Mouse (Mus musculus) kidney, postnatal 10 days (tissue): ENCODE results near the gene Ugcg.

Experiments used
- DNase-seq: peaks from one replicate; pipeline ENCODE4 v3.0.0; 2021; ENCODE audit warnings: mixed read lengths

The Ugcg gene

DNA sequence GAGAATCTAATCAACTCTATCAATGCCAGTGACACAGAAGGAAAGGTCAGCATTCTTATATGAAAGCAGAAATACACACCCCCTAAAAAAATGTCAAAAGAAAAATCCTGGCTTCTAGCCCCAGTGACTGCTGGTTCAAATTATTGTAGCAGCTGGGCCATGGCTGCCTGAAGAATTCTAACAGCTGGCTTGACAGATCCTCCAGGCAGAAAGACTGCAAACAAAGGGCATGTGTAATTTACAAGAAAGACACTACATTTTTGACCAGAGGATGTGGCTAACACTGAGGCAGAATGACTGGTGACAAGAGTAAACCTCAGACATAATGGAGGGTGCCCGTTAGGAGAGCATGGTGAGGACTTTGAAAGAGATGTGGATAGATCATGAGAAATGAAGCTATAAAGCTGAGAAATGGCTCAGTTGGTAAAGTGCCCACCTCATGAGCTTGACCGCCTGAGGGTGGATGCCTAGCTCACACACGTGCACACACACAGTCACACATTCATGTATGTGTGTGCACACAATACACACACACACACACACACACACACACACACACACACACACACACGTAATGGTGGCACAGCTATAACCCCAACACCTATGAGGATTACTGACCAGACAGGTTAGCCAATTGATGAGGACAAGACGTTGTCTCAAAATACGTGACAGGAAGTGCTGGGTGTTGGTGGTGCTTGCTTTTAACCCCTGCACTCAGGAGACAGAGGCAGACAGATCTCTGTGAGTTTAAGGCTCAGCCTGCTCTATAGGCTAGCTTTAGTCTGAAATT, 42.4 kb downstream of the Ugcg start:
- peak; percentile 42 for DNase-seq

DNA sequence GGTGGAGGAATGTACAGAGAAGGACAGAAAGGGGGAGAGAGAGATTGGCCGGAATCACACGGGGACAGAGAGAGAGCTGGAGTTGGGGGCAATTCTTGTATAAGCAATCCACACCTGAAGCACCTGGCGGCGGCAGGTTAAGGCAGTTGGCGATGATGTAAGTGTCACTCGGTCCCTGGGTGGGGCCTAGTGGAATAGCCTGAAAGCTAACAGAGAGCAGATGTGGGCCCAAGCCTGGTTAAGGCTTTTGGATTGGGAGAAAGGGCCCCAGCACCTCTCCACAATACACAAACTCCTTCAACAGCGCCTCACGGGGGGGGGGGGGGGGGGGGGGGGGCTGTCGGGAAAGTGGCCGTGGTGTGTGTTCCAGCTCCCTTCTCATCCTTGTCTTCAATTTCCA, 45.0 kb downstream of the Ugcg start:
- no peak for DNase-seq

- DNase-seq: no peak
Measured at GRCm38 (mm10) chr4:59234451-59235216, 45.6 kb downstream of the Ugcg start.

DNA sequence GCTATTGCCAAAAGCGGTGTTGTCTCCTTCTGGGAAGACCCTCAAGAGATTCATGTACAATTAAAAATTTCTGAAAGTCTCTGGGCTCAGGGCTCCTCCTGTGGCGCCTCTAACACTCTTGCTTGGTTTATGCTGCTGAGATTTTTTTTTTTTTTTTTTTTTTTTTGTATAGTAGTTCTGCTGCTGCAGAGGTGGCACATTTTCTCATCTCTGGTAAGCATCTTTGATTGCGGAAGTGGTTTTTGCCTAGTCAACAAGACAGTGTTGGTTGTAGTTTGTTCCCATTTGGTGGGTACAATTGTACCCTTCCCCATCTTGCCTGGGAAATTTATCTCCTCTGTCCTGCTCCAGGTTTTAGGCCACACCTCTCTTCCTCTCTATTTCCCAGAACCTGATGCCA, 47.3 kb downstream of the Ugcg start:
- no peak for DNase-seq

DNA sequence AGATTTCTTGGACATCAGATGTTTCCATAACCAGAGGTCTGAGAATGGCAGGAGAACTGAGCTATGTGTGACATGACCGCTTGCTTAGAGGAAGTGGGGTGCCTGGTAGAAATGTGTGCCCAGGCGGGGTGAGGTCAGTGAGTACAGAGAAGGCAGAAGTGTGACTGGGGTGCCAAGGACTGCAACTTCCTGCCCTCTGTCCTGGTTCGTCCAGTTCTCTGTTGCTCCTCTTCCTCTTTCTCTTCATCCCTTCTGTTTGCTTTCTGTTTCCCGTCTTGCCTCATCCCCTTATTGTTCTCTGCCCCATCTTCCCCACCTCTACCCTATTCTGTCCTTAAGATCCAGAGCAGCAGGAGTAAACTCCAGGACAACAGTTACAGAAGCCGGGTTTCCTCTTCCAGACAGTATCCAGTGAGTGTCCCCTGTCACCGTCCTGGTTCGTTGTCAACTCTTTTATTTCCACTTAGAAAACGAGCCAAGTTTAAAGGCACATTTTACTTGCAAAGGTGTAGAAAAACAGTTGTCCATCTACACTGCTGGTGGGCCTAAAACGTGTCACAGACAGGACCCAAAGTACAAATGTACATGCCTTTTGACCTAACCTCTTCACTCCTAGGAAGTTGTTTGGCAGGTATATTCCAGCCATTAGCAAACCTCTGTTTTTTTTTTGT, 49.7 kb downstream of the Ugcg start:
- DNase-seq: no peak

DNA sequence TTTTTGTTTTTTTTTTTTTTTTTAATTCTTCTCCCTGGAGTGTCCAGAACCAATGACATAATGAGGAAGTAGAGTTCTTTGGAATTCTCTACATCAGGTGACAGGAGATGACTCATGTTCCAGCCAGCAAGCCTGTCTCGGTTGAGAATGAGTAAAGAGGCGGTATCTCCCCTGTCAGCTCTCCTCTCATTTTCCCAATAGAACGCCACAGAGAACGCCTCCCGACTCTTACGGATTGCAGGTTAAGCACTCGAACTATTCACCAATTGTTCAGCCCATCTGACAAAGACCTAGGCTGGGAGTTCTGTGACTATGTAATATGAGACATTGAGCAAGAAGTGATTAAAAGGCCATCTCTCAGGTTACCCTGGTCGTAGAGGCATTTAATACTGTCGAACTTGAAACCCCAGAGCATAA, 50.3 kb downstream of the Ugcg start:
- DNase-seq: no peak

GRCm38 (mm10) chr4:59240160-59240559, 51.1 kb downstream of the Ugcg start:
- DNase-seq: no peak

DNA sequence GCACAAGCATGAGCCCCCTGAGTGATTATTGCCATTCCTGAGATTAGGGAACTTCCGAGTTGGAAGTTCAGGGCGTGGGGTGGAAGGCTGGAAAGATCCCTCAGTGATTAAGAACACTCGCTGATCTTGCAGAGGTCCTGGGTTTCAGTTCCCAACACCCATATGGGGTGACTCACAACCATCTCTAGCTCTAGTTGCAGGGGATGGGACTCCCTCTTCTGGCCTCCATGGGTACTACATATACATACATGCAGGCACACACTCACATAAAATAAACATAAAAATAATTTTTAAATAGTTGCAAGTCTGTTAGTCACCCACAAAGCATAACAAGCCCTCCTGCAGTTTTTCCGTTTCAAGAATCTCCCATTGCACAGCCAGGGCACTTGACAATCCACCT, 52.0 kb downstream of the Ugcg start:
- no peak for DNase-seq

DNA sequence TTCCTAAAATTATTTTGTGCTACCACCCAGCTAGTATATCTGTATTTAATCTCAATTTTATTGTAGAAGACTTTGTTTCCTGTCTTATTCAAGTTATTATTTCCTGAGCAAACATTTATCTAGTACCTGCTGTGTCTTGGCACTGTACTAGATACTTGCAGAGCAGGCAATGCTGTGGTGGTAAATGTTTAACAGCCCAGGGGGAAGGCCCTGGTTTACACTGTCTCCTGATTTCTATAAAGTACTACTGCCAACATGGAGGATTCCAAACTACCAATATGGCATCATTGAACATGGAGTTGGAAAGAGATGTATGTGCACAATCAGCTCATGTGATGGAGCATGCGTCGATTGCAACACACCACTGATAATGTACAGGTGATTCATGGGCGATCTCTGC, 53.2 kb downstream of the Ugcg start:
- no peak for DNase-seq

- no peak for DNase-seq
Measured at GRCm38 (mm10) chr4:59243802-59244493, 54.9 kb downstream of the Ugcg start.

DNA sequence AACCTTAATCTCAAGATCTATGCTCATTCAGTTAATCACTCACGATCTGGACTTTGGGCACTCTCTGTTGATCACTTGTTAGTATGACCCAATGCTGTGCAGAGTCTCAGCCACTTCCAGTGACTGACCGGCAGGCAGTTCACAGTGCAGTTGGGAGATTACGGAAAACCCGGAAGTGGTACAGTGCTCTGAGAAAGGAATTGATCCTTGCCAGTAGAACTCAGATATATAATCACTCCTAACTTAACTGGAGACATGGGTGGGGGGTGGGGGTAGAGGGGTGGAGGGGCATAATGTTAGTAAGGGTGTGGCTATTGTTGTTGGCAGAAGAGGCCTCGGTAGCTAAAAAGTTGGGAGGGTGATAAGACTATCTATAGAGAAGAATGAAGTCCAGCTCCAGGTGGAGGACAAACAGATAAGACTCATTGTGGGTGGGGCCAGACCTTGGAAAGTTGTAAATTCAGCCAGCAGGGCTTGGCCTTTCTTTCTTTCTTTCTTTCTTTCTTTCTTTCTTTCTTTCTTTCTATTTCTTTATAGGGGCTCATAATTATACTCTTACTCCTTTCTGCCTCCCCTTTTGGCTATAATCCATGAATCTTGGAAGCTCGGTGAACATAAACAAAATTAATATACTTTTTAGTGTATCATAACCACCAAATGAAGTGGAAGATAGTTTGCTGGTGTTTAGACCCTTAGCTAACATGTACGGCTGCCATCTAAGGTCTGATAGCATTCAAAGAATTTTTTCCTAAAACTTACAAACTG, 55.9 kb downstream of the Ugcg start:
- no peak for DNase-seq

GRCm38 (mm10) chr4:59245776-59246175, 56.7 kb downstream of the Ugcg start:
- DNase-seq: no peak

DNA sequence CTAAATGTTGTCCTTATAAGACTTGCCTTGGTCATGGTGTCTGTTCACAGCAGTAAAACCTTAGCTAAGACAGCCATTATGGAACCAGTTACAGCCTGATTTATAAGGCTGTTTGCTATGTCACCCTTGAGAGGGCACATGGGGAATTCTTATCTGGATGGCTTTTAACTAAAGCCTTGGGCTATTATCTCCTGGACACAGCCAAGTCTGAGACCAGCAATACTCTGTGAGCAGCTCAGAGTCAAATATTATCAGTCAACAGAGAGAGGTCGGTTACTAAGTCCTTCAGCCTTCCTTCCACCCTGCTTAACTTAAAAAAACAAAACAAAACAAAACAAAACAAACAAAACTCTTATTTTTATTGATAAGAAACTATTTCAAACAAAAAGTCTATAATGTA, 58.5 kb downstream of the Ugcg start:
- DNase-seq: no peak

- no peak for DNase-seq
Measured at GRCm38 (mm10) chr4:59248035-59248434, 59.0 kb downstream of the Ugcg start.

- no peak for DNase-seq
Measured at GRCm38 (mm10) chr4:59252386-59253054, 63.5 kb downstream of the Ugcg start.

GRCm38 (mm10) chr4:59253055-59253434, 64.0 kb downstream of the Ugcg start:
- DNase-seq: no peak

- no peak for DNase-seq
Measured at GRCm38 (mm10) chr4:59254397-59254796, 65.3 kb downstream of the Ugcg start.

DNA sequence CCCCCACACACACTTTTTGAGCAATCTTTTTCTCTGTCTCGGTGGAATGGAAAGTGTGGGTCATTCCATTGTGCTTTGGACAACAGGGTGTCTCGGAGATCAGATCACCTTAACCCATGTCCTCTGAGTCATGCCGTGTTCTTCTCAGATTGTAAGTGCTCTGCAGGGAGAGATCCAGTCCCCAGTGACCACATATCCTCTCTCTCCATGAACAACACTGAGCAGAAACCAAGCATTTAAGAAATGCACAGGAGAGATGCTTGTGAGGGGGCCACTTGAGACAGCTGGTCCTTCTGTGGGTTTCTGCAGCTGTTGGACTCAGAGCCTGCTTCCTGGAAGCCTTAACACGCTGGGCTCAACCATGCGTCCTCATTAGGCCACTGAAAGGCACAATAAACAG, 66.9 kb downstream of the Ugcg start:
- no peak for DNase-seq

GRCm38 (mm10) chr4:59257866-59258265, 68.8 kb downstream of the Ugcg start:
- no peak for DNase-seq

DNA sequence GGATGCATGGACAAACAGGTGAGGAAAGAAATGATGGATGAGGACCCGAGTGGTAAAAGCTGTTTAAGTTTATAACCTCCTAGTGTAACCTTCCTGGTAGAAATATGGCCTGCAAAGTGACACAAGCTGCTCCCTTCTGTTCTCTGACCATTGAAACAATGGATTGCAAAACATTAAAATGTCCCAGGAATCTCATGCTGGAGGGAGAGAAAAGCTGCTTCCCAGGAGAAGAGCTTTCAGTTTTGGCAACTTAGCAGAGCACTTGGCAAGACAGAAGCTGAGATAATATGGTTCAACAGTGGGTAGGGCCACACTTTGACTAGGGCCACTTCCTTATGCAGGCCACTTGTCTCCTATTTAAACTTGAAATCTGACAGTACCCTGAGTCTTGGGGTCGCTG, 69.7 kb downstream of the Ugcg start:
- no peak for DNase-seq

- DNase-seq: no peak
Measured at GRCm38 (mm10) chr4:59259806-59260205, 70.7 kb downstream of the Ugcg start.
